Mouse (Mus musculus): Measurements from ENCODE around the gene Rtn4.
"Not testable (repeated sequence)": the region's sequence is repeated elsewhere in the genome, so short reads cannot be mapped to it uniquely, and the experiment has no call there.

Rtn4 gene

GRCm38 (mm10) chr11:29709512-29709911 is 16.8 kb downstream of the Rtn4 start:
- DNase-seq (ENCODE audit: inconsistent age in 2 of 2, low spot score in 1 of 2), result no peak

GRCm38 (mm10) chr11:29714114-29714513 is 21.4 kb downstream of the Rtn4 start:
- DNase-seq (ENCODE audit: inconsistent age in 2 of 2, low spot score in 1 of 2), result no peak

DNA sequence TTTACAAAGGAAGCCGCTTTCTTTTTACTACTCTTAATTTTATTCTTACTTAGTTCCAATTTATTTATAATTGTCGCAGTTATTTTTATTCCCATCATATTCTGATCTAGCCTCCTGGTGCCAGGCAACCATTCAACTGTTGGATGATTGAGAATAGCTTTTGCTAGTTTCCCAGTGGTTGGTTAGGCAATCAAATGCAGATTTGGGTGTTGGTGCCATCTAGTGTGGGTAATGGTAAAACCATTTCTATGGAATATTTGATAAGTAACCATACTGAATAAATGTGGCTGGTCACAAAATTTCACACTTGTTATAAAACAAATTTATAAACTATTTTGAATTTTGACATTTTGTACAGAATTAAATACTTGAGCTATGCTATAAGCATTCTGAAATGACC is 22.0 kb downstream of the Rtn4 start:
- peak in 1 of 2 experiments; percentile 74 for DNase-seq (ENCODE audit: inconsistent age in 2 of 2, low spot score in 1 of 2)

GRCm38 (mm10) chr11:29715499-29715898 is 22.8 kb downstream of the Rtn4 start:
- DNase-seq (ENCODE audit: inconsistent age in 2 of 2, low spot score in 1 of 2), result no peak

GRCm38 (mm10) chr11:29718541-29718940 is 25.8 kb downstream of the Rtn4 start:
- DNase-seq (ENCODE audit: inconsistent age in 2 of 2, low spot score in 1 of 2), result peak; percentile 31 to 74

DNA sequence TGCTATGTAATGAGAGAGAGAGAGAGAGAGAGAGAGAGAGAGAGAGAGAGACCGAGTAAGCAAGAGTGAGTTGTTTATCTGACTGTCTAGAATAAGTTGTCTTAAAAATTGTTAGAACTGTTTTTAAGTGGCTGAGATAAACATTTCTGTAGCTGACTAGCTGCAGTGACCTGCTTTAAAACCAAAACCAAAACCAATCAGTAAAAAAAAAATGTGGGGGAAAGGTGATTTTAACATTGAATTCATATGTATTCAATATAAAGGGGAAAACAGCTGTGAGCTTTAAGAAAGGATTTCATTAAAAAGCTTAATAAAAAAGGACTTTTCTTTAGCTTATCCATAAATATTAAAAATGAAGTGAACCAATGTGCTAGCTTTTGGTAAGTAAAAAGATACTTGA is 26.9 kb downstream of the Rtn4 start:
- no peak for DNase-seq (ENCODE audit: inconsistent age in 2 of 2, low spot score in 1 of 2)

- DNase-seq (ENCODE audit: inconsistent age in 2 of 2, low spot score in 1 of 2), result peak in 1 of 2 experiments; percentile 29
Observed at GRCm38 (mm10) chr11:29724213-29724612, 31.5 kb downstream of the Rtn4 start.

- no peak for DNase-seq (ENCODE audit: inconsistent age in 2 of 2, low spot score in 1 of 2)
Observed at GRCm38 (mm10) chr11:29725167-29725566, 32.4 kb downstream of the Rtn4 start.

GRCm38 (mm10) chr11:29725610-29726009 is 32.9 kb downstream of the Rtn4 start:
- DNase-seq (ENCODE audit: inconsistent age in 2 of 2, low spot score in 1 of 2), result no peak

DNA sequence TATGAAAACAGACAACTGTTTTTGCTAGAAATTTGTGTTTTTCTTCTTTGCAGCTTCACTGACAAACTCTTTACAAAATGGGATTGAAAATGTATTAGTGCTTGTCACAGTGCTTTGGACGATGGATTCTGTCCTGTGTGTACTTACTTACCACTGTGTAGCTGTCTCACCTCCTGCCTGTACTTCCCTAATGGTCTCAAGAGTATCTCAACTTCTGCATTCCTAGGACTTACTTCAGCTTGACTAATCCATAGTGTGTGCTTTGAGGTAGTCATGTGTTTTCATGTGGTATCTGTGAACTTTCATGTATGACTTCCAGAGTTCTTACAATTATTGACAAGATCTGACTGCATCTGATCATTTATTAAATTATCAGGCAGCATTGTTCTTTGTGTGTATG is 35.2 kb downstream of the Rtn4 start:
- no peak for DNase-seq (ENCODE audit: inconsistent age in 2 of 2, low spot score in 1 of 2)

DNA sequence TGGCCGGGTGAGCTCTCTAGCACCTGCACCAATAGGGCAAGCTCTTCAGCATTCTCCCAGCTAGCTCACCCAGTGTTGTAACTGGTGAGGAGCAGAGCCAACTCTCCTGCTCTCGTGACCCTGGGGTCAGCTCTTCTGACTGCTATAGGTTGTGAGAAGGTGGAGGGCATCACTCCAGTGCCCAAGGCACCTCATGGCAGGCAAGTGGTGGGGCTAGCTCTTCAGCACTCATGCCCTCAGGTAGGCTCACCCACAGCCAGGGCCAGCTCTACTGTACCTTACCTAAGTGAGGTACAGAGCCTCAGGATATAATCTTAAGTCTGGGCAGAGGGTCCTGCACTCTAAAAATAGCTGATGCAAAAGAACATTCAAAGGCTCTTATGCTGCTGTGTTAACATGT is 47.0 kb downstream of the Rtn4 start:
- DNase-seq (ENCODE audit: inconsistent age in 2 of 2, low spot score in 1 of 2), result no peak

DNA sequence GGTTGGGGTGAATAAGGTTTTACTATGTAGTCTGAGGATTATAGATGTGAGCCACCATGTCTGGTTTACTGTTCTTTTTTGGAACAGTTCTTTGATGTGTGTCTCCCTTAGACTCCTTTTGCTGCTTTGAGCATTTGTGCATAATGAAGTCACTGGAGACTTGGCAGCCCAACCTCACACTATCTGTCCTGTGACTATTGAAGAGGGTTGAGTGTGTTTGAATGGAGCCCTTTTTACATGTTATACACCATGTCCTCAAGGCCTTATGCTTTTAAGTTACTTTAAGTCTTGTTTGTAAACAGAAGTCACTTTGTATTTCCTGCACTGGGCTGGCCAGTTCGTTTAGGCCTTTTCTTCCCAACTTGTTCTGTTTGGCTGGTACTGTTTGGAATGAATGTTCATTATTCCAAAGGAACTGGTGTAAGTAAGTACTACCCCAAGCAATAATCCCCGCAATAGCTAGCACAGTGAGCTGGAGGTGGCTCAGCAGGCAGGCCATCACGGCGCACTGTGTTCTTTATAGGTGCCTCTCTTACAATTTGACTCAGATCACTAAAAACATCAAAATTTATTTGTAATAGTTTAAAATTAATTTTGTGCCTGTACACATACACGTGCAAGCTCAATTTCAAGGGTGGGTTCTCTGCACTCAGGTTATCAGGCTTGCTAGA is 52.1 kb downstream of the Rtn4 start:
- DNase-seq (ENCODE audit: inconsistent age in 2 of 2, low spot score in 1 of 2), result no peak

GRCm38 (mm10) chr11:29745513-29745912 is 52.8 kb downstream of the Rtn4 start:
- no peak for DNase-seq (ENCODE audit: inconsistent age in 2 of 2, low spot score in 1 of 2)

DNA sequence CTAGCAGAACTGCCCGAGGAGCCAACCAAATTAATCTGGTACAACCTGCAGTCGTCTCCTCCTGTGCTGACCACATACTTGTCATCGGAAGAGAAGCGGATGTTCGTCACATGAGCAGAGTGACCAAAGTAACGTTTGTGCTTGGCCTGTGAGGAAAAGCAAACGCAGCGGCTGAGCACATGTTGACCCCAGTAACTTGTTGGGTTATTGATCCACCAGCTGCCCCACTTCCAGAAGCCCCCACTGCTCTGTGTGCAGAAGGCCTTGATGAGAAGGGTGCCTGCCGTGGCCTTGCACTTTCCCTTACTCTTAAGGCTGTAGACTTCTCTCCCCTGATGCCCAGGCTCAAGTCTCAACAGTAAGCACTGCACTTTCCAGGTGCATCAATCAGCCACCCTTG is 53.5 kb downstream of the Rtn4 start:
- no peak for DNase-seq (ENCODE audit: inconsistent age in 2 of 2, low spot score in 1 of 2)

- DNase-seq (ENCODE audit: inconsistent age in 2 of 2, low spot score in 1 of 2), result no peak
Observed at GRCm38 (mm10) chr11:29747365-29747764, 54.6 kb downstream of the Rtn4 start.

GRCm38 (mm10) chr11:29747881-29748280 is 55.1 kb downstream of the Rtn4 start:
- no peak for DNase-seq (ENCODE audit: inconsistent age in 2 of 2, low spot score in 1 of 2)

GRCm38 (mm10) chr11:29748750-29749467 is 56.2 kb downstream of the Rtn4 start:
- DNase-seq (ENCODE audit: inconsistent age in 2 of 2, low spot score in 1 of 2), result no peak

GRCm38 (mm10) chr11:29749468-29749829 is 56.7 kb downstream of the Rtn4 start:
- DNase-seq (ENCODE audit: inconsistent age in 2 of 2, low spot score in 1 of 2), result no peak

DNA sequence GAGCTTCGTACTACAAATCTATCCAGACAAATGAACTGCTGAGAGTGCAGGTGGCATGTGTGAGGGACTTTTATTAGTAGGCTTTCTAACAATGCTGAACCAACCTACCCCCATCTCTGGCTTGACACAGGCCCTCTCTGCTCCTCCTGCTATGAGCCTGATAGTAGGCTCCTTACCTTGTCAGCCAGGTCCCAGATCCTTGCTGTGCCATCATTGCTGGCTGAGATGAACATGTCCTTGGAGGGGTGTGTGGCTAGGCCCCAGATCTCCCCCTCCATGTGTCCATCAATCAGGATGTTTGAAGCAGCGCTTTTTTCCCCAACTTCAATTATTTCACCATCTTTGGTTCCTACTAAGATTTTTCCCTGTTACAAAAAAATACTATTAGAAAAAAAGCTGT is 58.3 kb downstream of the Rtn4 start:
- no peak for DNase-seq (ENCODE audit: inconsistent age in 2 of 2, low spot score in 1 of 2)

GRCm38 (mm10) chr11:29751648-29752611 is 59.2 kb downstream of the Rtn4 start:
- no peak for DNase-seq (ENCODE audit: inconsistent age in 2 of 2, low spot score in 1 of 2)

- DNase-seq (ENCODE audit: inconsistent age in 2 of 2, low spot score in 1 of 2), result not testable (repeated sequence)
Observed at GRCm38 (mm10) chr11:29756007-29756406, 63.3 kb downstream of the Rtn4 start.

DNA sequence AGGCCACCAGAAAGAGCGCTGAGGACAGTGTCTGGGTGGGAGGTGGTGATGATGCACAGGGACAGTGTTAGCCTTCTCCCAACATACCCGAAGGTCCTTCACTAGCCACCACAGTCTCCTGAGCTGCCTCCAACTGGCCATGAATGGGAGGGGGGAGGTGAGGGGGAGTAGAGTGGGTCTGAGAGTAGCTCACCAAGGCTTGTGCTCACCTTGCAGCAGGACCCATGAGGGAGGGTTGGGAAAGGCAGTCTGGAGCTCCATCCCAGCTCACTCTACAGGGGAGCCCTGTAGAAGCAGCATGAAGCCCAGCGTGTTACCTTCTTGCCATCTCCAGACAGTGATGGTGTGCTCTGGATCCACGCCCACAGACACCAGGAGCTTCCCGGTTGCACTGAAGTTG is 65.9 kb downstream of the Rtn4 start:
- no peak for DNase-seq (ENCODE audit: inconsistent age in 2 of 2, low spot score in 1 of 2)
